Mouse (Mus musculus): ENCODE data around the gene Gadd45a. TPM values are rescaled to one million over a fixed set of nuclear protein-coding genes. Genes with fewer than 3 reads are reported as not detected.

Gene Gadd45a
- polyA plus RNA-seq, 1 experiment: 381 TPM

DNA sequence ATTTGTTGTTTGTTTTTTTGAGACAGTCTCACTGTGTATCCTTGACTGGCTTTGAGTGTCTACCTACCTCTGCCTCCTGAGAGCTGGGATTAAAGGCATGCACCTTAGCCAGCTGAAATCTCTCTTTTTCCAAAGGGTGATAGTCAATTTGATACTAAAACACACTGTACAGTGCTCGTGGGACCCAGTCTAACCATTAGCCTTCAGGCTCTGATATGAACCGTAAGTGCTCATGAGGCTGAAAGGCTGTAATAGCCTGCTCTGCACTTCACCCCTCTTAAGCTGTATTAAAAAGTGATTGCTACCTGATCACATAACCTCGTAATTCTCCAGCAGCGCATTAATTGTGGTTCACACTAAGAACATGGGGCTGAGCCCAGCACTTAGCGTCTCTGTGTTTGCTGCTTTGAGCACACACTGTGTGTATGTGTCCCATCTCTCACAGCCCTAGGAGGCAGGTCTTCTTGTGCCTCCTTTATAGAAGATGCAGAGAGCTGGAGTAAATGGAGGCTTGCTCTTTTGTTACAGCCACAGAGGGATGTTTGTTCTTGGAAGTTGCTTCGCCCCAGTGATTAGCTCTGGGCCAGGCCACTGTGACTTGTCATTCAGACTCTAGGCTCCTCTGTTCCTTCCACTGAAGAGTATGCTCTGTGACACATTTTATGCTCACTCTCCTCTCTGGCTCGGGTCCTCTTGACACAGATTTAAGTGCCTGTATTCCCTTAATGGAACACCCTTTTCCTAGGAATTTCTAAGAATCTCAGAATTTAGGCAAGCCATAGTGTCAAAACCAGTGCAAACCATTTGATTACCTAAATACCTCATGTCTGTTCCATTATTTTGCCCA is 26.7 kb downstream of the Gadd45a start:
- no peak overlapping the region for H3K4me2 ChIP-seq (ENCODE audit: low read depth)
- no peaks in the 10 kb centered on the region for H3K27me3 ChIP-seq (ENCODE audit: control insufficient read depth, insufficient read depth, insufficient read length)
- no peaks in the 10 kb centered on the region for H3K79me2 ChIP-seq (ENCODE audit: control insufficient read depth, insufficient read depth)
- no peak overlapping the region for H3ac ChIP-seq (ENCODE audit: control insufficient read depth, insufficient read length)
- no peaks in the 10 kb centered on the region for H3K36me3 ChIP-seq (ENCODE audit: control insufficient read depth, insufficient read depth)
- H3K4me3 ChIP-seq: no peak overlapping the region
- TF ChIP-seq USF1 (IDR thresholded peaks at IDR 0.05; ENCODE audit: low read depth): no peak

DNA sequence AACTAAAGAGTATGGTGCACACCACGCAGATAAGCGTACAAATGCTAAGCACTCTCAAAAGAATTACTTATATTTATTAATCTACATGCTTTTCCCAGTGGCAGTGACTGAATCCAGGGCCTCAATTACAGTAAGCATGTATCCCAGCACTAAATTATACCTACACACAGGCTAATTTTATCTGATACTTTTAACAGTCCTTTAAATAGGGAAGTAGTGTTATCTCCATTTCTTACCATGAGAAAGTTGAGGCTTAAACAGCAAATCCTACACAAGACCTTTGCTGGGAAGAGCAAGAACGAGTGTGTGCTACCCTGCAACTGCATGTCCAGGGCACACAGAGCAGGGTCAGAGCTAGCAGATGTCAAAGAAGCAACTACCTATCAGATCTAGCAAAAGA is 27.4 kb downstream of the Gadd45a start:
- Histone ChIP-seq H3K36me3 (ENCODE audit: control insufficient read depth, insufficient read depth) (no peaks in the 10 kb centered on the region), H3K79me2 (ENCODE audit: control insufficient read depth, insufficient read depth) (no peaks in the 10 kb centered on the region), H3K4me3 (no peak overlapping the region), H3K4me2 (ENCODE audit: low read depth) (no peak overlapping the region), H3ac (ENCODE audit: control insufficient read depth, insufficient read length) (no peak overlapping the region), H3K27me3 (ENCODE audit: control insufficient read depth, insufficient read depth, insufficient read length) (no peaks in the 10 kb centered on the region)
- no peak for TF ChIP-seq TCF12 (IDR thresholded peaks at IDR 0.05; ENCODE audit: insufficient read depth, poor library complexity, severe bottlenecking)
- no peak for TF ChIP-seq MYOG (IDR thresholded peaks at IDR 0.05; ENCODE audit: control insufficient read depth in 1 of 3, insufficient read depth in 1 of 3, insufficient read length in 2 of 3, low read depth in 2 of 3)
- no peak for TF ChIP-seq USF1 (IDR thresholded peaks at IDR 0.05; ENCODE audit: low read depth)
- no peak for TF ChIP-seq POLR2A (IDR thresholded peaks at IDR 0.05; ENCODE audit: insufficient read length, low read depth)
- TF ChIP-seq REST (IDR thresholded peaks at IDR 0.05; ENCODE audit: insufficient read depth, insufficient read length): no peak
- TF ChIP-seq MAX (IDR thresholded peaks at IDR 0.05; ENCODE audit: low read depth): no peak
- no peak for TF ChIP-seq POLR2AphosphoS2 (IDR thresholded peaks at IDR 0.05; ENCODE audit: insufficient read length, low read depth)
- TF ChIP-seq TCF3 (IDR thresholded peaks at IDR 0.05; ENCODE audit: insufficient read length, low read depth): no peak
- no peak for TF ChIP-seq MYOD1 (IDR thresholded peaks at IDR 0.05; ENCODE audit: control insufficient read depth in 1 of 3, insufficient read length in 2 of 3, low read depth in 2 of 3)

DNA sequence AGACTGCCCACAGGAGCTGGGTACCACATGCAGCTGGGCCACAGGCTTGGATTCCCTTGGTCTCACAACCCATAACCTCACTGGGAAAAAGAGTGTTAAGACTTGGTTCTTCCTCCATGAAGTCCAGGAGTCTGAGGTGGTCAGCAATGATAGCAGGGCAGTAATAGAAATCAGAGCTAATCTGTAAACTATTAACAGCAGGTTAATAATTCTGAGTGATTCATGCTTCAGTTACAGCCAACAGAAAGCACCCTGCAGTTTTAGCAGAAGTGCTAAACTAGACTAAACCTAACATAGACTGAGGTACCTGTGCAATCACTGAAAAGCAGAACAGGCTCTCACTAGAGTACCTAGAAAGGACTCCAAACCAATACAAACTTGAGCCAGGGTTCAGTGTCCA is 37.5 kb downstream of the Gadd45a start:
- Histone ChIP-seq H3K4me2 (ENCODE audit: low read depth) (no peak overlapping the region), H3K4me3 (no peak overlapping the region), H3K27me3 (ENCODE audit: control insufficient read depth, insufficient read depth, insufficient read length) (no peaks in the 10 kb centered on the region), H3K36me3 (ENCODE audit: control insufficient read depth, insufficient read depth) (no peaks in the 10 kb centered on the region), H3K79me2 (ENCODE audit: control insufficient read depth, insufficient read depth) (no peaks in the 10 kb centered on the region), H3ac (ENCODE audit: control insufficient read depth, insufficient read length) (no peak overlapping the region)
- no peak for TF ChIP-seq CEBPB (IDR thresholded peaks at IDR 0.05; ENCODE audit: insufficient read depth, poor library complexity, severe bottlenecking)
- TF ChIP-seq E2F4 (IDR thresholded peaks at IDR 0.05; ENCODE audit: insufficient read depth): no peak
- TF ChIP-seq POLR2A (IDR thresholded peaks at IDR 0.05; ENCODE audit: insufficient read length, low read depth): no peak
- no peak for TF ChIP-seq MYOG (IDR thresholded peaks at IDR 0.05; ENCODE audit: control insufficient read depth in 1 of 3, insufficient read depth in 1 of 3, insufficient read length in 2 of 3, low read depth in 2 of 3)
- no peak for TF ChIP-seq MAX (IDR thresholded peaks at IDR 0.05; ENCODE audit: low read depth)
- no peak for TF ChIP-seq POLR2AphosphoS2 (IDR thresholded peaks at IDR 0.05; ENCODE audit: insufficient read length, low read depth)
- TF ChIP-seq SRF (IDR thresholded peaks at IDR 0.05; ENCODE audit: control insufficient read depth, insufficient read length, low read depth): no peak
- no peak for TF ChIP-seq REST (IDR thresholded peaks at IDR 0.05; ENCODE audit: insufficient read depth, insufficient read length)
- no peak for TF ChIP-seq TCF3 (IDR thresholded peaks at IDR 0.05; ENCODE audit: insufficient read length, low read depth)
- no peak for TF ChIP-seq USF1 (IDR thresholded peaks at IDR 0.05; ENCODE audit: low read depth)
- no peak for TF ChIP-seq MYOD1 (IDR thresholded peaks at IDR 0.05; ENCODE audit: control insufficient read depth in 1 of 3, insufficient read length in 2 of 3, low read depth in 2 of 3)
- TF ChIP-seq TCF12 (IDR thresholded peaks at IDR 0.05; ENCODE audit: insufficient read depth, poor library complexity, severe bottlenecking): no peak

DNA sequence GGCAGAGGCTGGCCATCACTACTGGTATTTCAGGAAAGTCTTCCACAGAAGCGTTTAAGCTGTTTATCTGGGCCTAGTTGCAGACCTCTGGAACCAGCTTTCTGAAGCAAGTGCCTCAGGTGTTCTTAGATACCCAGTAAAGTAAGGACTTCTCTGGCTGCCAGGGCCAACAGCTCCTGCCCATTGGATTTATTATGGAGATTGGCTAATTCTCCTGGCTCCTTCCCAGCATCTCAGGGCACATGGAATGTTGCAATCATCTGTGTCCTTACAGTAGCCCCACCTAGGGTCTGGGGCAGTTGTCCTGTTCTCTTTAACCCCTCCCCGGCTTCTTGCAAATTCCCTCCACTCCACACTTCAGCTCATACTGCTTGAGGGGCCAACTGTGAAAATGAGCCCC is 38.6 kb downstream of the Gadd45a start:
- Histone ChIP-seq H3K4me2 (ENCODE audit: low read depth) (no peak overlapping the region), H3ac (ENCODE audit: control insufficient read depth, insufficient read length) (no peak overlapping the region), H3K4me3 (no peak overlapping the region), H3K27me3 (ENCODE audit: control insufficient read depth, insufficient read depth, insufficient read length) (no peaks in the 10 kb centered on the region), H3K79me2 (ENCODE audit: control insufficient read depth, insufficient read depth) (no peaks in the 10 kb centered on the region), H3K36me3 (ENCODE audit: control insufficient read depth, insufficient read depth) (no peaks in the 10 kb centered on the region)
- TF ChIP-seq E2F4 (IDR thresholded peaks at IDR 0.05; ENCODE audit: insufficient read depth) (no peak), CEBPB (IDR thresholded peaks at IDR 0.05; ENCODE audit: insufficient read depth, poor library complexity, severe bottlenecking) (peak; percentile 79)

DNA sequence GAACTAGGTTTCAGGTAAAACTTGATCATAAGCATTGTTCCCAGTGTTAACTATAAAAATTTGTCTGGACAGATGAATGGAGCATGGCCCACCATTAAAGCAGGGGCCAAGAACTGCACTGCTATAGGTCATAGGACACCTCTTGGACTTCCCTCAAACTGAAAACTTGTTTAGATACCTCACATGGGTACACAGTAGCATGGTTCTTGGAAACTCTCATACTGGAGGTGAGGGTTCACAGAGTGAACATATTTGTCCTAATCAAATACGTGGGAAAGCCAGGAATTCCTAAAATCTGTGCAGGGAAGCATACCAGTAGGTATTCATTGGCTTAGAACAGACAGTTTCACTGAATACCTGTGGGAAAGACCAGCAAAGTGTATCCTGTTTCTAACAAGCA is 41.0 kb downstream of the Gadd45a start:
- Histone ChIP-seq H3K36me3 (ENCODE audit: control insufficient read depth, insufficient read depth) (no peaks in the 10 kb centered on the region), H3K4me3 (no peak overlapping the region), H3ac (ENCODE audit: control insufficient read depth, insufficient read length) (no peak overlapping the region), H3K4me2 (ENCODE audit: low read depth) (no peak overlapping the region), H3K27me3 (ENCODE audit: control insufficient read depth, insufficient read depth, insufficient read length) (no peaks in the 10 kb centered on the region), H3K79me2 (ENCODE audit: control insufficient read depth, insufficient read depth) (no peaks in the 10 kb centered on the region)
- TF ChIP-seq POLR2AphosphoS2 (IDR thresholded peaks at IDR 0.05; ENCODE audit: insufficient read length, low read depth): no peak
- TF ChIP-seq USF1 (IDR thresholded peaks at IDR 0.05; ENCODE audit: low read depth): no peak
- TF ChIP-seq POLR2A (IDR thresholded peaks at IDR 0.05; ENCODE audit: insufficient read length, low read depth): no peak
- no peak for TF ChIP-seq E2F4 (IDR thresholded peaks at IDR 0.05; ENCODE audit: insufficient read depth)
- no peak for TF ChIP-seq TCF3 (IDR thresholded peaks at IDR 0.05; ENCODE audit: insufficient read length, low read depth)
- TF ChIP-seq MAX (IDR thresholded peaks at IDR 0.05; ENCODE audit: low read depth): no peak
- no peak for TF ChIP-seq CEBPB (IDR thresholded peaks at IDR 0.05; ENCODE audit: insufficient read depth, poor library complexity, severe bottlenecking)
- no peak for TF ChIP-seq REST (IDR thresholded peaks at IDR 0.05; ENCODE audit: insufficient read depth, insufficient read length)
- no peak for TF ChIP-seq TCF12 (IDR thresholded peaks at IDR 0.05; ENCODE audit: insufficient read depth, poor library complexity, severe bottlenecking)
- TF ChIP-seq MYOG (IDR thresholded peaks at IDR 0.05; ENCODE audit: control insufficient read depth in 1 of 3, insufficient read depth in 1 of 3, insufficient read length in 2 of 3, low read depth in 2 of 3): no peak

Measured in myocyte (in vitro differentiated cells).